Mouse (Mus musculus) liver, embryonic 14.5 days (tissue): ENCODE data around the gene Rfxap.
A peak's percentile ranks its signal among the peaks of the same experiment; 100 is the strongest.

Experiments used
- CTCF ChIP-seq: IDR thresholded peaks from 2 replicates; pipeline ENCODE4 v1.5.1; 2016; ENCODE audit warnings: antibody characterized with exemption, low read depth, control low read depth
- EP300 ChIP-seq: IDR thresholded peaks from 2 replicates; pipeline ENCODE4 v1.6.1; 2016; ENCODE audit warnings: antibody characterized with exemption, low read depth

GRCm38 (mm10) chr3:54795806-54796205 is 11.8 kb downstream of the Rfxap start:
- TF ChIP-seq CTCF: peak; percentile 36; the same call in 1 of the 2 replicates
- no peak for TF ChIP-seq EP300
